ENCODE assay signal across 7 mouse cellular contexts in the genomic region with DNA sequence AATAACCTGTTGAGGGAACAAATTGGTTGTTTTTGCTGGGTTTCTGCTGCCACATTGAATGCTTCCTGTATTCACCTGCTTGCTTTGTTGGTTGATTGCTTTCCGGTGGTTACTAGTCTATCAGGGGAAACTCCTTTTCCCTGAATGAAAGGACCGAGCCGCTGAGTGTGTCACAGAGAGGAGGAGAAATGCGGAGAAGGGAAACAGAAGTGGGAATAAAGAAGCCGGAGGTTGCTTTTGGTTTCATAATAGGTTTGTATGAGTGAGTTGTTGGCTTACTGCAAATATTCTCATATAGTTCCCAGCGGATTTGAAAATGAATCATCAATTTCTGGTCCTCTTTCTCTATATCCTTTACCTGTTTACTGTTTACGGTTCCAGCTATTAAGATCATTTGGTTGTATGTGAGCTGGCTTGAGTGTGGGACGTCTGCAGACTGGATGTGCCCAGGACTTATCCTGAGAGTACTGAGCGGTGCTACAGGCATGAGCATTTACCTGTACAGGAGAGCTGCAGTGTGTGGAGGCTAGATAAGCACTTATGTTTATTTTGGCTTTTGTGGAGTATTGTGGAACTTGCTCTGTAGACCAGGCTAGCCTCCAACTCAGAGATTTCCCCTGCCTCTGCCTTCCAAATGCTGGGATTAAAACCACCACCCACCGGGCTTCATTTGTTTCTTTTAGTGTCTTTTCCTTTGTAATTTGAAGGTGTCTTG. TPM values are rescaled to one million over a fixed set of nuclear protein-coding genes. Genes with fewer than 3 reads are reported as not detected.
DNase-seq lines count a peak whose midpoint lies in the region; ATAC-seq and TF ChIP-seq lines count a peak whose summit lies in the region.

No protein-coding gene starts in this region.

- TF ChIP-seq CTCF in cortical plate, adult 2 months (IDR thresholded peaks at IDR 0.05; ENCODE audit: extremely low read depth, insufficient read depth, low read length): no peak

- peak overlapping the region; percentile 72 for H3K4me3 ChIP-seq in cortical plate, adult 2 months (ENCODE audit: insufficient read depth, low read length)
- H3K4me3 ChIP-seq in hindbrain, embryonic 11.5 days (ENCODE audit: low read depth, low read length): peak overlapping the region; percentile 87
- peak overlapping the region; percentile 67 for H3K4me3 ChIP-seq in macrophage (ENCODE audit: inconsistent target)

- no peaks in the 10 kb centered on the region for H3K9me3 ChIP-seq in hindbrain, embryonic 11.5 days (ENCODE audit: control insufficient read depth, low read length)

- no peak for ATAC-seq in hindbrain, embryonic 11.5 days (ENCODE audit: low FRiP score)

- WGBS in hindbrain, embryonic 11.5 days: 26% methylated on average over 10 of the region's 10 CpGs
- 8% methylated on average over 10 of the region's 10 CpGs for WGBS in macrophage (ENCODE audit: missing documents)

- H3K79me2 ChIP-seq in macrophage (ENCODE audit: inconsistent target): peaks cover 49% of the 10 kb centered on the region

- no peaks in the 10 kb centered on the region for H3K27me3 ChIP-seq in hindbrain, embryonic 11.5 days (ENCODE audit: control insufficient read depth, insufficient read depth, low read length)

- no peaks in the 10 kb centered on the region for H3K36me3 ChIP-seq in hindbrain, embryonic 11.5 days (ENCODE audit: control insufficient read depth, insufficient read depth, low read length)
- no peaks in the 10 kb centered on the region for H3K36me3 ChIP-seq in macrophage (ENCODE audit: inconsistent target)

- peak overlapping the region; percentile 100 for H3K27ac ChIP-seq in cortical plate, adult 2 months (ENCODE audit: insufficient read depth, low read length)
- H3K27ac ChIP-seq in hindbrain, embryonic 11.5 days (ENCODE audit: low read depth, low read length): no peak overlapping the region
- peak overlapping the region; percentile 48 for H3K27ac ChIP-seq in macrophage

- peaks cover 7% of the 10 kb centered on the region for H3K4me1 ChIP-seq in cortical plate, adult 2 months (ENCODE audit: control insufficient read depth, insufficient read depth, low read length)
- H3K4me1 ChIP-seq in hindbrain, embryonic 11.5 days (replicated peaks; ENCODE audit: control insufficient read depth, insufficient read depth, low read length): no peaks in the 10 kb centered on the region; the same call in 1 of the 2 replicates

- H3K4me2 ChIP-seq in hindbrain, embryonic 11.5 days (replicated peaks; ENCODE audit: low read depth, low read length): peak overlapping the region; percentile 80

- peak; percentile 26 for DNase-seq in spleen, adult 12 weeks (ENCODE audit: low spot score)
- no peak for DNase-seq in spleen, postnatal 4 days (ENCODE audit: low spot score in 2 of 2)
- no peak for DNase-seq in hindbrain, embryonic 11.5 days (ENCODE audit: low spot score)
- no peak for DNase-seq in urinary bladder, postnatal 10 days (ENCODE audit: low spot score)
- DNase-seq in right cerebral cortex, adult 18-20 months: no peak

- H3K9ac ChIP-seq in hindbrain, embryonic 11.5 days (ENCODE audit: low read depth, low read length): peak overlapping the region; percentile 89

- TF ChIP-seq POLR2A in cortical plate, adult 2 months (IDR thresholded peaks at IDR 0.05; ENCODE audit: extremely low read depth, insufficient read depth, low read length): no peak

RNA-seq across cellular contexts. Expression of a gene that starts 1.4 kb away (rescaled TPM):
- polyA plus RNA-seq in cortical plate, adult 2 months (2012; rRNA removed): 18.4 and 19.2 TPM in 2 replicates
- 12.4 and 15.0 TPM in 2 replicates for polyA plus RNA-seq in hindbrain, embryonic 11.5 days (2014; fragmentation: Nextera tagmentation; extraction: Ambion mirVana)
- 100 to 1,000 TPM in 14 of 26 experiments, 10 to 100 TPM in 12; 30.3 to 765 (median 103) TPM for total RNA-seq in macrophage (2018; cell fraction: chromatin; rRNA removed)
- 100 to 1,000 TPM in 5 of 26 experiments, 10 to 100 TPM in 21; 24.7 to 238 (median 74.6) TPM for total RNA-seq in macrophage (2018; cell fraction: cytosol; rRNA removed)
- 100 to 1,000 TPM in 18 of 26 experiments, 10 to 100 TPM in 8; 34.5 to 694 (median 153) TPM for total RNA-seq in macrophage (2018; cell fraction: nucleus; rRNA removed)
- polyA plus RNA-seq in macrophage (2018): 15.0 to 26.6 TPM (median 24.0 TPM) in 3 replicates
